Mouse (Mus musculus): Measurements from ENCODE around the gene Aspa.
"Not testable (repeated sequence)": the region's sequence is repeated elsewhere in the genome, so short reads cannot be mapped to it uniquely, and the experiment has no call there.

Gene Aspa

GRCm38 (mm10) chr11:73329442-73329841 is at the start of gene Aspa, which contains the start of the genes Gm49340 and Spata22:
Gene Aspa, minus strand, starts transcription at chr11:73329596.
Gene Gm49340, plus strand, starts transcription at chr11:73329741.
Gene Spata22, plus strand, starts transcription at chr11:73329741.
- DNase-seq (ENCODE audit: low spot score in 2 of 2), result no peak

- DNase-seq (ENCODE audit: low spot score in 2 of 2), result no peak
Measured at GRCm38 (mm10) chr11:73370946-73371345, 41.5 kb upstream of the Aspa start, which contains the start of gene Olfr376. Gene Olfr376, plus strand, starts transcription at chr11:73371246.

DNA sequence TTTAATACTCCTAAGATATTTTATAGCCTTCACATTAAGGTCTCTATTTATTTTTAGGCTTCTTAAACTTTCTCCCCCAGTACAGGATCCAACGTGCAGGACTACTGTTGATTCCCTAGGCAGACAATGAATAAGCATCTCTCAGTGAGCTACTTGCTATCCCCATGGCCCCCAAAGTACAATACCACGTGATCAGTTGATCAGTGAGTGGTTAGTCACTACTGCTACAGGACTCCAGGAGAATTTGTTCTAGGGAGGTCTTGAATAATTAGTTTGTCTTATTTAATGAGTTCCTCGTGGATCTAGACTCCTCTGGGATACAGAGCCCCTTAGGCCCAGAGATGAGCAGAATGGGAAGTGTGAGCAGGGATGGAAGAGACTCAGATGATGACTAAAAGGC is 21.1 kb upstream of the Aspa start, which contains the start of gene Olfr20:
Gene Olfr20 (plus strand): TSS at position 301 of the 400 bp plus-strand sequence.
- DNase-seq (ENCODE audit: low spot score in 2 of 2), result no peak

- DNase-seq (ENCODE audit: low spot score in 2 of 2), result no peak
Measured at GRCm38 (mm10) chr11:73336919-73337318, 7.5 kb upstream of the Aspa start.

GRCm38 (mm10) chr11:73333357-73333756 is 4.0 kb upstream of the Aspa start:
- DNase-seq (ENCODE audit: low spot score in 2 of 2), result no peak

GRCm38 (mm10) chr11:73327361-73327760 is 2.0 kb downstream of the Aspa start:
- no peak for DNase-seq (ENCODE audit: low spot score in 2 of 2)

DNA sequence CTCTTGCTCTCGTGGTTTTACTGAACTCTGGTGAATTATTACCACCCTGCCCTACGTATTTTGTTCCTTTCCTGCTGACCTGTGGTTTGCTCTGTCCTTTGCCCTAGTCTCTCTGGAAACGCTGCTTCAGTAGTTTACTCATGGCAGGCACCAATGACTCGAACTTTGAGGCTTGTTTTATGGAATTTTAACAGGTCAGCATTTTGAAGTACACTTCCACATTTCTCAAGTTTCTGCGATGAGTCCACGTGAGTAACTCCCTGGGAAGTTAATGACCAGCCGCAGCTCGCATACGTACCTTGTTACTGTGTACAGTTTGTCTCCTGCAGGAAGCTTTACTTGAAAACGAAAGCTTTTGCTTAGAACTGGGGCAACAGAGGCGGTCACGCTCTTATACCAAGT is 2.9 kb downstream of the Aspa start:
- no peak for DNase-seq (ENCODE audit: low spot score in 2 of 2)

GRCm38 (mm10) chr11:73323906-73324830 is 5.2 kb downstream of the Aspa start:
- DNase-seq (ENCODE audit: low spot score in 2 of 2), result no peak

- not testable (repeated sequence) for DNase-seq (ENCODE audit: low spot score in 2 of 2)
Measured at GRCm38 (mm10) chr11:73321064-73321463, 8.3 kb downstream of the Aspa start.

DNA sequence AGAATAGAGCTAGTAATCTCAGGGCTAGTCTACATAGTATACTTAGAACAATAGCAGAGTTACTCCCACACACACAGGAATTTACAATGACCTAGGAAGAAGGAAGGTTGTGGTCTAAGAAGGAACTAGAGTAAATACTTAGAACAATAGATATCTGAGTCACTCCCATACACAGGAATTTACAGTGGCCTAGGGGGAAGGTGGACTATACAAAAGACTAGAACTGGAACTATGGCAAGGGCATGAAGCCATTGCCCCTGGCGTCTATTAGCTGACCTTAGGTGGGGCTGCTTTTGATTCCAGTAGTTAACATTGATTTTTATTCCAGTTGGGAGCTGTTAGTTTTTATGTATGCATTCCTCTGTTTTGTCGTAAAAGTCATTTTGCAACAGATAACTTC is 10.8 kb downstream of the Aspa start:
- not testable (repeated sequence) for DNase-seq (ENCODE audit: low spot score in 2 of 2)

GRCm38 (mm10) chr11:73315961-73316360 is 13.4 kb downstream of the Aspa start:
- DNase-seq (ENCODE audit: low spot score in 2 of 2), result no peak

- no peak for DNase-seq (ENCODE audit: low spot score in 2 of 2)
Measured at GRCm38 (mm10) chr11:73303123-73303522, 26.3 kb downstream of the Aspa start.

DNA sequence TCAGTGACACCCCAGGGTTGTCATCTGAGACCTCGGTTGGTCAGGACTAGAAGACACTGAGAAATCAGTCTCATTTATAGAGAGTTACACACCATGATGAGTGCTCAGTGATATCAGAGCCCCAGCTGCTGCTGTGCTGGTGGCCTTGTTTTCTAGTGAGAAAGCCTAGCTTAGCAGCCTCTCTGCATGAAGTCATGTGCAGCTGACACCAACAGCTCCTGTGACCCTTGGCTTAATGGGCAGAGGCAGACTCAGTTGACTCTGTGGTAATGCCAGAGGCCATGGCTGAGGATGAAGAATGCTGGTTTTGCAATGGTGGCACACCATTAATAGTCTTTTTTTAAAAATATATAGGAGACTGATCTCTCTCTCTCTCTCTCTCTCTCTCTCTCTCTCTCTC is 39.8 kb downstream of the Aspa start:
- no peak for DNase-seq (ENCODE audit: low spot score in 2 of 2)

GRCm38 (mm10) chr11:73284351-73284750 is 45.0 kb downstream of the Aspa start:
- DNase-seq (ENCODE audit: low spot score in 2 of 2), result no peak

- DNase-seq (ENCODE audit: low spot score in 2 of 2), result no peak
Measured at GRCm38 (mm10) chr11:73283926-73284325, 45.5 kb downstream of the Aspa start.

- no peak for DNase-seq (ENCODE audit: low spot score in 2 of 2)
Measured at GRCm38 (mm10) chr11:73283369-73283768, 46.0 kb downstream of the Aspa start.

GRCm38 (mm10) chr11:73281528-73282027 is 47.8 kb downstream of the Aspa start:
- DNase-seq (ENCODE audit: low spot score in 2 of 2), result peak; percentile 70 to 84

DNA sequence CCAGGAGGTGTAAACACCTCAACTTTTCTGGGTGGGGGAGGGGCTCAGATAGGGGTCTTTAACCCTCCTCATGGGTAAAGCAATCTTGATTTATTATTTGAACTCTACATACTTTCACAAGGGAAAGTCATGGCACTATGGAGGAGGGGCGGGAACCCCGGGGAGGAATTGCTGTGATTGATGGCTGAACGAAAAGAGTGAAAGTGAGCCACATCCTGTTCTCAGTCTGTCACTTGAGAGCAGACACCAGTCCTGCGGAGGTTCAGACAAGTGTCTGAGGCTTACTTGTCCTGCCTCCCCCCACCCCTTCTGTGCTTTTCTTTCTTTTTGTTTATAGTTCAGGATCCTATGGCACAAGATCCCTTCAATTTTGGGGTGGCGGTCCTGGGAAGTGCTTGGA is 48.7 kb downstream of the Aspa start:
- no peak for DNase-seq (ENCODE audit: low spot score in 2 of 2)

DNA sequence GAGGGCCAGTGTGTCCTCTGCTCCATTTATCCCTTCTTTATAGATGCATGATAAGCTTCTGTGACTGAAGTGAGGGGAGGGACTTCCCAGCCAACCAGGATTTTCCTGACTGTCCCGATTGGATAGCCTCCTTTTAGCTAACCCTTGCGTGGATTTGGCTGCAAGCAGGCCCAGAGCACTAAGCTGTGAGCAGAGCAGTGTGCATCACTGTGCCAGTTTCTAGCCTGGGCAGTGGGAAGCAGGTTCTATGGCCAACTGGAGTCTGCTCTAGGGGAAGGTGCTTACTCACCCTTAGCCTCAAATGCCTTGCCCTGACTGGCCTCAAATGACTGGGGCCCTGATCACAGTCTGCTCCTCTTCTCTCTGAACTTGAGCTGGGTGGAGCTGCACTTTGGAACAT is 54.6 kb downstream of the Aspa start:
- no peak for DNase-seq (ENCODE audit: low spot score in 2 of 2)

- no peak for DNase-seq (ENCODE audit: low spot score in 2 of 2)
Measured at GRCm38 (mm10) chr11:73267267-73267666, 62.1 kb downstream of the Aspa start, which contains the start of gene Trpv3. Gene Trpv3, plus strand, starts transcription at chr11:73267388.

- no peak for DNase-seq (ENCODE audit: low spot score in 2 of 2)
Measured at GRCm38 (mm10) chr11:73261385-73261784, 68.0 kb downstream of the Aspa start.

- DNase-seq (ENCODE audit: low spot score in 2 of 2), result no peak
Measured at GRCm38 (mm10) chr11:73260457-73260856, 68.9 kb downstream of the Aspa start.

GRCm38 (mm10) chr11:73258664-73259063 is 70.7 kb downstream of the Aspa start:
- no peak for DNase-seq (ENCODE audit: low spot score in 2 of 2)

Measured in left cerebral cortex, adult 9 months (tissue).